Mouse (Mus musculus): ENCODE measurements at regions not wholly inside any gene's neighbourhood (a gene's known extent, or its start where the extent isn't known, plus 50 kb on each side); places are given as distances from the start of the nearest gene placed in this dataset.

GRCm38 (mm10) chr8:89325751-89326351 is 281.9 kb upstream of the Sall1 start:
- TF ChIP-seq GATA1 (IDR thresholded peaks at IDR 0.05; ENCODE audit: low read length) (no peak), TAL1 (IDR thresholded peaks at IDR 0.05; ENCODE audit: low read length) (no peak)
- Histone ChIP-seq H3K4me3 (replicated peaks) (no peak overlapping the region), H3K4me1 (ENCODE audit: control insufficient read depth) (no peaks in the 10 kb centered on the region), H3K36me3 (ENCODE audit: control insufficient read depth) (no peaks in the 10 kb centered on the region), H3K27me3 (ENCODE audit: control insufficient read depth) (no peaks in the 10 kb centered on the region), H3K9me3 (ENCODE audit: control insufficient read depth, low read length) (no peaks in the 10 kb centered on the region)

DNA sequence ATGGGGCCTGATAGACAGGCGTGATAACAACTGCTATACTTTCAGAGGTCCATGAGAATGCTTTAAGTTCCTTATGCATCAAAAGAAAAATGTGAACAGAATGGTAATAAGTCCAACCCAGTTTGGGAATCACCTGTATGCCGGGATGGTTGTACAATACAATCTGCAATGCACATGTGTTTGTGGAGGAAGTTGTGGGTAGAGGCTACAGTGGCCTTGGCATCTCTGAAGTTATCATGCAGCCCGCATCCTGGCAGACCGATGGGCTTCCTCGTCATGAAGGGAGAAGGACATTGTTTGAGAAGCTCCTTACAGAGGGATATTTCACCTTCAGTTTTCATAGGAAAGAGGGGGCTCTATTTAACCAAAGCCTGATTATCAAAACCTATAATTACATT is 281.3 kb upstream of the Sall1 start:
- TF ChIP-seq GATA1 (IDR thresholded peaks at IDR 0.05; ENCODE audit: low read length) = no peak
- no peak for TF ChIP-seq TAL1 (IDR thresholded peaks at IDR 0.05; ENCODE audit: low read length)
- Histone ChIP-seq H3K4me1 (ENCODE audit: control insufficient read depth) (no peaks in the 10 kb centered on the region), H3K27me3 (ENCODE audit: control insufficient read depth) (no peaks in the 10 kb centered on the region), H3K9me3 (ENCODE audit: control insufficient read depth, low read length) (no peaks in the 10 kb centered on the region), H3K4me3 (replicated peaks) (no peak overlapping the region), H3K36me3 (ENCODE audit: control insufficient read depth) (no peaks in the 10 kb centered on the region)

- Histone ChIP-seq H3K4me3 (replicated peaks) (no peak overlapping the region), H3K4me1 (ENCODE audit: control insufficient read depth) (no peaks in the 10 kb centered on the region), H3K27me3 (ENCODE audit: control insufficient read depth) (no peaks in the 10 kb centered on the region), H3K9me3 (ENCODE audit: control insufficient read depth, low read length) (no peaks in the 10 kb centered on the region), H3K36me3 (ENCODE audit: control insufficient read depth) (no peaks in the 10 kb centered on the region)
- TF ChIP-seq TAL1 (IDR thresholded peaks at IDR 0.05; ENCODE audit: low read length) = no peak
- TF ChIP-seq GATA1 (IDR thresholded peaks at IDR 0.05; ENCODE audit: low read length) = no peak
Observed at GRCm38 (mm10) chr8:89324462-89325247, 280.7 kb upstream of the Sall1 start.

DNA sequence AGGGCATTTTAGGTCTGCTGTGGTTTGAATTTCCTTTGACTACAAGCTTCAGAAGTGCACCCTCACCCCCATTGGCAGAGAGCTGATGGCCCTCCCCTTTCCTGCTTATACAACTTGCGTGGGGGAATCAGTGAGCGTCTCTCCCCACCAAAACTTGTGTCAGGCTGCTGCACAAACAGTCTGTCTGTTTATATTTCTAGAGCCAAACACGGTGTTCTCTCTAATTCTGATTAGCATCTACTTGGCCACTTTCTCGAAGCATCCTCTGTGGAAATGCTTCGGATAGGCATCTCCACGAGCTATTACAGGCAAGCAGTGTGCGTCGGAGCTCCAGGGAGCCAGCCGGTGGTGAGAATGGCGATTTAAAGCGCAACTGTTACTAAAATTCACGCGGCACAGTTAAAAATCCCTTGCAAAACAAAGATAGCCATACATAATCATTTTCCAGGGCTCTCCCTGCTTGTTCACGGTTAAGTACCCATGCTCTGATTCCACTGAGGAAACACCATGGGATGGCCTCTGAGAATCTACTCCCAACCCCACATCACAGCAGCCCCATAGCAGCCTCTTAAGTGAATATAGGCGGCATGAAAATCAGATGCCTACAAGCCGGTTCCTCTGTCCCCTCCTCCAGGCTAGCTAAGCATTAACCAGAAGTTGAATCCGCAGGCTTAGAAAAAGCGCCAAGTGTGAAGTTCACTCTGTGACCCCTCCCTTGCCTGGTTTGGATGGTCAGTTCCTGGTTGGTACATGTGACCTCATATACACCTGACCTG is 273.7 kb upstream of the Sall1 start:
- Histone ChIP-seq H3K36me3 (ENCODE audit: control insufficient read depth) (no peaks in the 10 kb centered on the region), H3K4me3 (replicated peaks) (no peak overlapping the region), H3K4me1 (ENCODE audit: control insufficient read depth) (no peaks in the 10 kb centered on the region), H3K9me3 (ENCODE audit: control insufficient read depth, low read length) (no peaks in the 10 kb centered on the region), H3K27me3 (ENCODE audit: control insufficient read depth) (no peaks in the 10 kb centered on the region)
- TF ChIP-seq TAL1 (IDR thresholded peaks at IDR 0.05; ENCODE audit: low read length) = no peak
- no peak for TF ChIP-seq GATA1 (IDR thresholded peaks at IDR 0.05; ENCODE audit: low read length)

DNA sequence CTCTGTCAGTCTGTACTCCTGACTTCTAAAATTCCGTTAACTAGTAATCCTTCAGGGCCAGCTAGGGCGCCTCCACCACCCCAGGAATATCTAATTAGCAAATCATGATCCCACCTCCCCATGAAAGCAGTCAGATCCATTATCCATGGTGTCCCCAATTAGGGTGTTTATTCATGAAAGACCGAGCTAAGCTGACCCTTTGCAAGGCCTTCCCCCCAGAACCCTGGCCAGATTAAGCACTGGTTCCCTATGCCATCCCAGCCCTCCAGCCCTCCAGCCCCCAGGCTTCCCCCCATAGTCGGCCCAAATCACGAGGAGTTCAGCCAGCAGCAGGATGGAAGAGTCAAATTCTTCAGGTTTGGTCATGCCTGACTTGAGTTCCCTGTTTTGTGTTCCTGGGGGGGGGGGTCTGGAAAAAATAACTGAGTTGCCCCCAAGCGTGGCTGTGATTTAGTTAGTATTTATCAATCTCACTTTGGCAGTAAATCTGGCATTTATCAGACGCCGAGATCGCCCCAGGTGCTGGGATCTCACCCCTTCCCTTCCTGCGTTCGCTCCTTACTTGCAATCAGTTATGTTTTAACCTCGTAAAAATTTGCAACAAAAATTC is 272.7 kb upstream of the Sall1 start:
- no peaks in the 10 kb centered on the region for H3K9me3 ChIP-seq (ENCODE audit: control insufficient read depth, low read length)
- no peaks in the 10 kb centered on the region for H3K4me1 ChIP-seq (ENCODE audit: control insufficient read depth)
- no peaks in the 10 kb centered on the region for H3K36me3 ChIP-seq (ENCODE audit: control insufficient read depth)
- no peak overlapping the region for H3K4me3 ChIP-seq (replicated peaks)
- H3K27me3 ChIP-seq (ENCODE audit: control insufficient read depth) = no peaks in the 10 kb centered on the region
- no peak for TF ChIP-seq GATA1 (IDR thresholded peaks at IDR 0.05; ENCODE audit: low read length)
- no peak for TF ChIP-seq TAL1 (IDR thresholded peaks at IDR 0.05; ENCODE audit: low read length)

DNA sequence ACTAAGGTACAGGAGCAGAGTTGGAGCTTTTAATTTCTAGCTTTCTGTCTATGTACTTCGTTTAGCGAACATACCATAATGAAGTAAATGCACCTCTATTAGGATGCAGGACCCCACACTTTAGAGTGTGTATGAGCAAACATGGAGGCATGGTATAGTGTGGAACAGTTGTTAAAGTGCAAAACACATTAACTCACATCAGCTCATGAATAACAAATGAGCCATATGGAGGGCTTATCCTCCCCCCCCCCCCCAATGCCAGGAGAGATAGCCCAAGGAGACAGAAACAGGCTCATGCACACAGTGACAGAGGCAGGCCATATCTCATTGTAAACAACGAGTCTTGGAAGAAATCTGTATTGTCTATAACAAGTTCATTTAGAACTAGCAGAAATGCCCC is 270.9 kb upstream of the Sall1 start:
- Histone ChIP-seq H3K36me3 (ENCODE audit: control insufficient read depth) (no peaks in the 10 kb centered on the region), H3K4me1 (ENCODE audit: control insufficient read depth) (no peaks in the 10 kb centered on the region), H3K27me3 (ENCODE audit: control insufficient read depth) (no peaks in the 10 kb centered on the region), H3K9me3 (ENCODE audit: control insufficient read depth, low read length) (no peaks in the 10 kb centered on the region), H3K4me3 (replicated peaks) (no peak overlapping the region)
- no peak for TF ChIP-seq GATA1 (IDR thresholded peaks at IDR 0.05; ENCODE audit: low read length)
- TF ChIP-seq TAL1 (IDR thresholded peaks at IDR 0.05; ENCODE audit: low read length) = no peak

DNA sequence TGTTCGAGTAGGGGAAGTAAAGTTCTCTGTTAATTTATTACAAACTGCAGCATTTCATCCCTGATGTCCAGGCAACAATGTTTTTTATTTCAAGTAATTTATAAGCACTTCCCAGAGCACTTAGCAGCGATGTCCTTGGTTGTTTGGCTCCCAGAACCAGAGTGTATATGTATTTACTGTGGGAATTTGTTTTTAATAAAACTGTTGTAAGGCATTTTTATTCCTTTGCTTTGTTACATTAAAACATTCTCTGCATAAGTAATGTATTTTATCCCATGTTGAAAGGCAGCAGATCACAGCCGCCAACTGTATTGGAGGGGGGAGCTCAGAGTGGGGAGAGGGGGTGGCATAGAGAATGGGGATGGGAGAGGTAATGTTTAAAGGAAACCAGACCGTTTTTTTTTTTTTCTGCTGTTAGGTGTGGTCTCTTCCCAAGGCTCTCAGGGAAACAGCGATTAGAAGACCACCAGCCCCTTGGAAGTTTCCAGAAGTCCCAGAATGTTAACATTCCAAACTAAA is 266.8 kb upstream of the Sall1 start:
- TF ChIP-seq TAL1 (IDR thresholded peaks at IDR 0.05; ENCODE audit: low read length) (no peak), GATA1 (IDR thresholded peaks at IDR 0.05; ENCODE audit: low read length) (no peak)
- H3K4me1 ChIP-seq (ENCODE audit: control insufficient read depth) = no peaks in the 10 kb centered on the region

GRCm38 (mm10) chr8:89309591-89309990 is 265.6 kb upstream of the Sall1 start:
- Histone ChIP-seq H3K36me3 (ENCODE audit: control insufficient read depth) (no peaks in the 10 kb centered on the region), H3K4me3 (replicated peaks) (no peak overlapping the region), H3K27me3 (ENCODE audit: control insufficient read depth) (no peaks in the 10 kb centered on the region), H3K9me3 (ENCODE audit: control insufficient read depth, low read length) (no peaks in the 10 kb centered on the region), H3K4me1 (ENCODE audit: control insufficient read depth) (no peaks in the 10 kb centered on the region)
- TF ChIP-seq GATA1 (IDR thresholded peaks at IDR 0.05; ENCODE audit: low read length) (no peak), TAL1 (IDR thresholded peaks at IDR 0.05; ENCODE audit: low read length) (no peak)

More for the DNA sequence above, 266.8 kb upstream of the Sall1 start:
- Histone ChIP-seq H3K36me3 (ENCODE audit: control insufficient read depth) (no peaks in the 10 kb centered on the region), H3K4me3 (replicated peaks) (no peak overlapping the region), H3K9me3 (ENCODE audit: control insufficient read depth, low read length) (no peaks in the 10 kb centered on the region), H3K27me3 (ENCODE audit: control insufficient read depth) (no peaks in the 10 kb centered on the region)

All from erythroblast, embryonic 14.5 days (primary cell).